Comparison of ENCODE assay signal across 14 mouse cellular contexts in genomic region chr2:13233254-13233835, GRCm38 (mm10). TPM values are rescaled to one million over a fixed set of nuclear protein-coding genes. Genes with fewer than 3 reads are reported as not detected.
A peak's percentile ranks its signal among the peaks of the same experiment; 100 is the strongest.
DNase-seq lines count a peak whose midpoint lies in the region; ATAC-seq and TF ChIP-seq lines count a peak whose summit lies in the region.
"Had no signal": no experiment of that assay in that cellular context is flagged by ENCODE, and none has a peak within 500 bp of the region (broad histone marks: within the 10 kb centered on the region; RNA-seq: fewer than 3 reads in every experiment).

No protein-coding gene starts in this region.

- no peak for TF ChIP-seq CTCF in kidney, adult 2 months (conservative IDR thresholded peaks at IDR 0.05; ENCODE audit: insufficient read depth, insufficient read length, low read depth, low read length)

- H3K9ac ChIP-seq in kidney, embryonic 16.5 days (replicated peaks; ENCODE audit: low read length), result no peak overlapping the region
- H3K9ac ChIP-seq: hindbrain, embryonic 14.5 days; limb, embryonic 15.5 days; lung, embryonic 14.5 days; stomach, embryonic 15.5 days had no signal

- no peak for DNase-seq in kidney, adult 2 months
- peak; percentile 27 for DNase-seq in CD4-positive helper T cell, adult 2 months (ENCODE audit: low read depth, low spot score)
- peak; percentile 40 for DNase-seq in forelimb bud, embryonic 11.5 days (ENCODE audit: low read depth, low spot score)
- no peak for DNase-seq in ovary, postnatal 14 days (ENCODE audit: low spot score)
- no peak for DNase-seq in embryo, embryonic 9.5 days (ENCODE audit: extremely low spot score)
- DNase-seq: gastrocnemius, postnatal 36 days; lung, embryonic 14.5 days; right cerebral cortex, postnatal 4 days; thymus, postnatal 36 days had no signal

- H3K4me3 ChIP-seq in kidney, embryonic 16.5 days (ENCODE audit: low read length), result no peak overlapping the region
- no peak overlapping the region for H3K4me3 ChIP-seq in kidney, adult 2 months (ENCODE audit: insufficient read depth, low read depth, low read length)
- H3K4me3 ChIP-seq: limb, embryonic 15.5 days; stomach, embryonic 15.5 days had no signal

- peaks cover 2% of the 10 kb centered on the region; the same call in 1 of the 2 replicates for H3K36me3 ChIP-seq in kidney, embryonic 16.5 days (ENCODE audit: insufficient read depth, low read length)
- no peaks in the 10 kb centered on the region for H3K36me3 ChIP-seq in kidney, adult 2 months (ENCODE audit: control insufficient read depth, insufficient read depth, low read length)
- H3K36me3 ChIP-seq: limb, embryonic 15.5 days; stomach, embryonic 15.5 days had no signal

- H3K4me2 ChIP-seq in kidney, embryonic 16.5 days (replicated peaks; ENCODE audit: low read depth, low read length), result peak overlapping the region; percentile 26
- H3K4me2 ChIP-seq: hindbrain, embryonic 14.5 days; limb, embryonic 15.5 days; lung, embryonic 14.5 days; stomach, embryonic 15.5 days had no signal

- no peak for TF ChIP-seq POLR2A in kidney, adult 2 months (IDR thresholded peaks at IDR 0.05; ENCODE audit: low read depth, low read length)

- H3K9me3 ChIP-seq in kidney, embryonic 16.5 days (ENCODE audit: low read length), result no peaks in the 10 kb centered on the region
- H3K9me3 ChIP-seq: limb, embryonic 15.5 days; stomach, embryonic 15.5 days had no signal

- H3K4me1 ChIP-seq in kidney, embryonic 16.5 days (ENCODE audit: insufficient read depth, low read length), result peaks cover 14% of the 10 kb centered on the region; the same call in 1 of the 2 replicates
- peaks cover 3% of the 10 kb centered on the region; the same call in 1 of the 2 replicates for H3K4me1 ChIP-seq in kidney, adult 2 months (ENCODE audit: control insufficient read depth, insufficient read depth, low read length)
- H3K4me1 ChIP-seq: stomach, embryonic 15.5 days had no signal

- no peak for ATAC-seq in kidney, embryonic 16.5 days (ENCODE audit: low FRiP score, low TSS enrichment)
- peak; percentile 35; the same call in 1 of the 2 replicates for ATAC-seq in megakaryocyte, adult 5-6 weeks (ENCODE audit: poor library complexity, severe bottlenecking)

- no peaks in the 10 kb centered on the region for H3K27me3 ChIP-seq in kidney, embryonic 16.5 days (ENCODE audit: insufficient read depth, low read length)
- no peaks in the 10 kb centered on the region for H3K27me3 ChIP-seq in kidney, adult 2 months (replicated peaks; ENCODE audit: control insufficient read depth, insufficient read depth, low read length)
- H3K27me3 ChIP-seq: limb, embryonic 15.5 days; stomach, embryonic 15.5 days had no signal

- H3K27ac ChIP-seq in kidney, embryonic 16.5 days (ENCODE audit: low read length), result no peak overlapping the region
- no peak overlapping the region for H3K27ac ChIP-seq in kidney, adult 2 months (ENCODE audit: insufficient read depth, low read depth, low read length)
- H3K27ac ChIP-seq: hindbrain, embryonic 14.5 days; limb, embryonic 15.5 days; stomach, embryonic 15.5 days had no signal

- WGBS in kidney, embryonic 16.5 days, result 39% methylated on average over 12 of the region's 12 CpGs
- WGBS in kidney, adult 2 months, result 51% methylated on average over 12 of the region's 12 CpGs

RNA-seq across cellular contexts. Expression of gene Rsu1, which starts 37.9 kb away (rescaled TPM):
- polyA plus RNA-seq in kidney, embryonic 16.5 days (2015; fragmentation: Nextera tagmentation; extraction: Ambion mirVana), result 141 and 147 TPM in 2 replicates
- polyA plus RNA-seq in kidney, adult 2 months (2012; rRNA removed), result 61.1 and 63.5 TPM in 2 replicates
- 121 and 131 TPM in 2 replicates for total RNA-seq in megakaryocyte, adult 5-6 weeks (2015)
- 182 and 188 TPM in 2 replicates for total RNA-seq in megakaryocyte, adult 5-6 weeks (2017)

Comparison
In these comparisons a context has a peak if more than half of its experiments do, and no peak if none do; other contexts are left out.
1. DNase-seq: peak in CD4-positive helper T cell, adult 2 months (single experiment) and forelimb bud, embryonic 11.5 days (single experiment); none in kidney, adult 2 months (single experiment), ovary, postnatal 14 days (single experiment) and embryo, embryonic 9.5 days (single experiment).